ENCODE assay signal across 9 mouse cellular contexts in the genomic region with DNA sequence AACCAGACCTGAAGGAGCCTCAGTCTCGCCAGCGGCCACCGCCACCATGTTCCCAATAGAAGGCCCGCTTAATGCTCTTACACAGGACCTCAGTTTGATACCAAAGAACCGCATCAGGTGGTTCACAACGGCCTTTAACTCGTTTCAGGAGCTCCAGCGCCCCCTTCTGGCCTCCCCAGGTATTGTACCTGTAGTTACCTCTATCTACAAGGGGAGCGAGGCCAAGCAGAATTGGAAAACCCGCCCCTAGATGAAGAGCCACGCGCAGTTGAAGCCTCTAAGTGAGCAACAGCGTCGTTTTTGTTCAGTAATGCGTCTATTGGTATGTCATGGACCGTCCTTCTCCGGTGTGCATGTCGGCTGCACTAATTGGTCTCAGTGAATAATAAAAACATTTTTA. TPM values are rescaled to one million over a fixed set of nuclear protein-coding genes. Genes with fewer than 3 reads are reported as not detected.
DNase-seq lines count a peak whose midpoint lies in the region; ATAC-seq and TF ChIP-seq lines count a peak whose summit lies in the region.
"Had no signal": no experiment of that assay in that cellular context is flagged by ENCODE, and none has a peak within 500 bp of the region (broad histone marks: within the 10 kb centered on the region; RNA-seq: fewer than 3 reads in every experiment).

No protein-coding gene starts in this region.

- no peak overlapping the region for H3K9ac ChIP-seq in intestine, postnatal 0 days (ENCODE audit: low read depth, low read length)
- no peak overlapping the region for H3K9ac ChIP-seq in intestine, embryonic 15.5 days
- no peak overlapping the region for H3K9ac ChIP-seq in heart, embryonic 12.5 days

- peak; percentile 83 for TF ChIP-seq CTCF in intestine, postnatal 0 days (IDR thresholded peaks at IDR 0.05; ENCODE audit: low read depth)

- no peak overlapping the region for H3K4me2 ChIP-seq in intestine, postnatal 0 days (replicated peaks; ENCODE audit: low read depth)
- H3K4me2 ChIP-seq in intestine, embryonic 15.5 days (replicated peaks), result no peak overlapping the region
- H3K4me2 ChIP-seq in heart, embryonic 12.5 days, result peak overlapping the region; percentile 24

- H3K27ac ChIP-seq in intestine, postnatal 0 days (ENCODE audit: low read depth, low read length), result no peak overlapping the region
- H3K27ac ChIP-seq in intestine, embryonic 15.5 days, result no peak overlapping the region
- no peak overlapping the region for H3K27ac ChIP-seq in heart, embryonic 12.5 days (ENCODE audit: poor library complexity, severe bottlenecking)

- ATAC-seq in intestine, postnatal 0 days, result no peak
- no peak for ATAC-seq in intestine, embryonic 15.5 days
- ATAC-seq in heart, embryonic 12.5 days (ENCODE audit: insufficient number of reproducible peaks, low FRiP score), result no peak
- peak; percentile 38; the same call in 1 of the 2 replicates for ATAC-seq in monocyte, adult 5-6 weeks (replicated peaks; ENCODE audit: insufficient number of reproducible peaks, low FRiP score, low TSS enrichment, poor library complexity, severe bottlenecking)

- 17% methylated on average over 18 of the region's 18 CpGs for WGBS in intestine, postnatal 0 days
- 16% methylated on average over 18 of the region's 18 CpGs for WGBS in intestine, embryonic 15.5 days
- 12% methylated on average over 18 of the region's 18 CpGs for WGBS in heart, embryonic 12.5 days

- intact Hi-C loops in left cerebral cortex, postnatal 4 days (cut with DNase I), result no loop called here

- no peaks in the 10 kb centered on the region for H3K36me3 ChIP-seq in intestine, postnatal 0 days (ENCODE audit: control insufficient read depth, insufficient read depth)
- no peaks in the 10 kb centered on the region for H3K36me3 ChIP-seq in intestine, embryonic 15.5 days
- H3K36me3 ChIP-seq in heart, embryonic 12.5 days, result no peaks in the 10 kb centered on the region

- peak; percentile 63 for DNase-seq in WW6 (ENCODE audit: low read depth, low spot score)
- DNase-seq in embryo, embryonic 11 days, result peak; percentile 81
- DNase-seq in left cerebral cortex, postnatal 4 days, result peak; percentile 67
- peak; percentile 66 to 86 for DNase-seq in thymus, postnatal 10 days (ENCODE audit: low spot score in 2 of 2)

- H3K9me3 ChIP-seq in intestine, postnatal 0 days (ENCODE audit: control insufficient read depth), result no peaks in the 10 kb centered on the region
- no peaks in the 10 kb centered on the region for H3K9me3 ChIP-seq in intestine, embryonic 15.5 days
- no peaks in the 10 kb centered on the region for H3K9me3 ChIP-seq in heart, embryonic 12.5 days (replicated peaks)

- no peak overlapping the region for H3K4me3 ChIP-seq in intestine, postnatal 0 days (ENCODE audit: low read depth, low read length)
- H3K4me3 ChIP-seq in intestine, embryonic 15.5 days (replicated peaks), result no peak overlapping the region
- H3K4me3 ChIP-seq in heart, embryonic 12.5 days, result no peak overlapping the region
- H3K4me3 ChIP-seq: myocyte had no signal

- no peaks in the 10 kb centered on the region for H3K27me3 ChIP-seq in intestine, postnatal 0 days (replicated peaks; ENCODE audit: control insufficient read depth, insufficient read depth, low read length)
- H3K27me3 ChIP-seq in intestine, embryonic 15.5 days (replicated peaks), result no peaks in the 10 kb centered on the region
- H3K27me3 ChIP-seq in heart, embryonic 12.5 days (replicated peaks), result peaks cover 19% of the 10 kb centered on the region

- H3K4me1 ChIP-seq in intestine, postnatal 0 days (replicated peaks; ENCODE audit: control insufficient read depth, insufficient read depth, low read length), result no peaks in the 10 kb centered on the region
- no peaks in the 10 kb centered on the region for H3K4me1 ChIP-seq in intestine, embryonic 15.5 days (replicated peaks)
- no peaks in the 10 kb centered on the region for H3K4me1 ChIP-seq in heart, embryonic 12.5 days (replicated peaks)

RNA-seq across cellular contexts. Expression of a gene that starts 12.3 kb away (rescaled TPM):
- polyA plus RNA-seq in intestine, postnatal 0 days (2015; fragmentation: Nextera tagmentation; extraction: Ambion mirVana), result not detected in 2 replicates
- polyA plus RNA-seq in intestine, embryonic 15.5 days (2015; fragmentation: Nextera tagmentation; extraction: Ambion mirVana), result not detected in 2 replicates
- polyA plus RNA-seq in heart, embryonic 12.5 days (2016; fragmentation: Nextera tagmentation; extraction: Ambion mirVana), result not detected in 2 replicates
- not detected for total RNA-seq in left cerebral cortex, postnatal 4 days (2021)
- total RNA-seq in monocyte, adult 5-6 weeks (2017), result not detected in 3 replicates
- polyA plus RNA-seq: myocyte had no signal

RNA-seq across cellular contexts. Expression of a gene that starts 22.0 kb away (rescaled TPM):
- 0.34 and 0.56 TPM in 2 replicates for polyA plus RNA-seq in intestine, postnatal 0 days (2015; fragmentation: Nextera tagmentation; extraction: Ambion mirVana)
- polyA plus RNA-seq in intestine, embryonic 15.5 days (2015; fragmentation: Nextera tagmentation; extraction: Ambion mirVana), result 0.23 TPM in 1 of 2 replicates, not detected in the other
- polyA plus RNA-seq in heart, embryonic 12.5 days (2016; fragmentation: Nextera tagmentation; extraction: Ambion mirVana), result not detected in 2 replicates
- not detected for total RNA-seq in left cerebral cortex, postnatal 4 days (2021)
- total RNA-seq in monocyte, adult 5-6 weeks (2017), result not detected in 3 replicates
- polyA plus RNA-seq: myocyte had no signal

RNA-seq across cellular contexts. Expression of a gene that starts 29.6 kb away (rescaled TPM):
- 42.1 and 42.3 TPM in 2 replicates for polyA plus RNA-seq in intestine, postnatal 0 days (2015; fragmentation: Nextera tagmentation; extraction: Ambion mirVana)
- 81.4 and 86.7 TPM in 2 replicates for polyA plus RNA-seq in intestine, embryonic 15.5 days (2015; fragmentation: Nextera tagmentation; extraction: Ambion mirVana)
- polyA plus RNA-seq in heart, embryonic 12.5 days (2016; fragmentation: Nextera tagmentation; extraction: Ambion mirVana), result 95.9 and 99.7 TPM in 2 replicates
- total RNA-seq in left cerebral cortex, postnatal 4 days (2021), result 10 to 100 TPM; 72.2 to 77.1 TPM
- 35.4 to 46.2 TPM (median 40.6 TPM) in 3 replicates for total RNA-seq in monocyte, adult 5-6 weeks (2017)

RNA-seq across cellular contexts. Expression of a gene that starts 34.8 kb away (rescaled TPM):
- not detected in 2 replicates for polyA plus RNA-seq in intestine, postnatal 0 days (2015; fragmentation: Nextera tagmentation; extraction: Ambion mirVana)
- polyA plus RNA-seq in intestine, embryonic 15.5 days (2015; fragmentation: Nextera tagmentation; extraction: Ambion mirVana), result not detected in 2 replicates
- not detected in 2 replicates for polyA plus RNA-seq in heart, embryonic 12.5 days (2016; fragmentation: Nextera tagmentation; extraction: Ambion mirVana)
- total RNA-seq in left cerebral cortex, postnatal 4 days (2021), result not detected
- not detected in 3 replicates for total RNA-seq in monocyte, adult 5-6 weeks (2017)
- polyA plus RNA-seq: myocyte had no signal

RNA-seq across cellular contexts. Expression of a gene that starts 52.1 kb away (rescaled TPM):
- not detected in 2 replicates for polyA plus RNA-seq in intestine, postnatal 0 days (2015; fragmentation: Nextera tagmentation; extraction: Ambion mirVana)
- polyA plus RNA-seq in intestine, embryonic 15.5 days (2015; fragmentation: Nextera tagmentation; extraction: Ambion mirVana), result not detected in 2 replicates
- not detected in 2 replicates for polyA plus RNA-seq in heart, embryonic 12.5 days (2016; fragmentation: Nextera tagmentation; extraction: Ambion mirVana)
- total RNA-seq in left cerebral cortex, postnatal 4 days (2021), result not detected
- not detected in 3 replicates for total RNA-seq in monocyte, adult 5-6 weeks (2017)
- polyA plus RNA-seq: myocyte had no signal
